Mouse (Mus musculus): Measurements from ENCODE around the gene Katnb1.

The Katnb1 gene

GRCm38 (mm10) chr8:95084744-95085431, 3.9 kb downstream of the Katnb1 start:
- no peak for DNase-seq

GRCm38 (mm10) chr8:95085432-95086141, 4.6 kb downstream of the Katnb1 start:
- no peak for DNase-seq

GRCm38 (mm10) chr8:95093574-95093973, 12.6 kb downstream of the Katnb1 start:
- DNase-seq: no peak

- peak; percentile 34 to 62 for DNase-seq
These were observed 18.0 kb downstream of the Katnb1 start for GRCm38 (mm10) chr8:95099009-95099408.

GRCm38 (mm10) chr8:95101972-95102371, 21.0 kb downstream of the Katnb1 start:
- no peak for DNase-seq

- no peak for DNase-seq
These were observed 26.3 kb downstream of the Katnb1 start for GRCm38 (mm10) chr8:95107306-95107705.

GRCm38 (mm10) chr8:95112594-95112993, 31.6 kb downstream of the Katnb1 start:
- no peak for DNase-seq

- no peak for DNase-seq
These were observed 32.1 kb downstream of the Katnb1 start for GRCm38 (mm10) chr8:95113108-95113507.

- DNase-seq: no peak
These were observed 32.8 kb downstream of the Katnb1 start for GRCm38 (mm10) chr8:95113750-95114149.

- DNase-seq: no peak
These were observed 42.5 kb downstream of the Katnb1 start for GRCm38 (mm10) chr8:95123455-95123854.

GRCm38 (mm10) chr8:95126497-95126896, 45.5 kb downstream of the Katnb1 start:
- DNase-seq: no peak

- no peak for DNase-seq
These were observed 46.7 kb downstream of the Katnb1 start for GRCm38 (mm10) chr8:95127658-95128057.

- DNase-seq: no peak
These were observed 47.8 kb downstream of the Katnb1 start for GRCm38 (mm10) chr8:95128750-95129260.

- DNase-seq: no peak
These were observed 50.1 kb downstream of the Katnb1 start for GRCm38 (mm10) chr8:95130966-95131537.

- DNase-seq: no peak
These were observed 51.0 kb downstream of the Katnb1 start for GRCm38 (mm10) chr8:95131983-95132382.

GRCm38 (mm10) chr8:95134186-95134585, 53.2 kb downstream of the Katnb1 start:
- no peak for DNase-seq

- DNase-seq: no peak
These were observed 54.3 kb downstream of the Katnb1 start for GRCm38 (mm10) chr8:95135242-95135641.

- DNase-seq: no peak
These were observed 55.2 kb downstream of the Katnb1 start for GRCm38 (mm10) chr8:95136218-95136617.

GRCm38 (mm10) chr8:95137201-95137600, 56.2 kb downstream of the Katnb1 start:
- no peak for DNase-seq

GRCm38 (mm10) chr8:95137641-95138098, 56.7 kb downstream of the Katnb1 start:
- DNase-seq: no peak

GRCm38 (mm10) chr8:95138341-95139050, 57.5 kb downstream of the Katnb1 start:
- DNase-seq: no peak

GRCm38 (mm10) chr8:95139051-95139365, 58.0 kb downstream of the Katnb1 start:
- no peak for DNase-seq

- DNase-seq: no peak
These were observed 59.6 kb downstream of the Katnb1 start for GRCm38 (mm10) chr8:95140555-95140954.

Measured in spleen, adult 18-20 months (tissue).